Mouse (Mus musculus): Measurements from ENCODE around the gene Ankrd17. TPM values are rescaled to one million over a fixed set of nuclear protein-coding genes. Genes with fewer than 3 reads are reported as not detected.
"Not testable (repeated sequence)": the region's sequence is repeated elsewhere in the genome, so short reads cannot be mapped to it uniquely, and the experiment has no call there.

The Ankrd17 gene
- polyA plus RNA-seq, 1 experiment from 2014 or later = 23.1 TPM

DNA sequence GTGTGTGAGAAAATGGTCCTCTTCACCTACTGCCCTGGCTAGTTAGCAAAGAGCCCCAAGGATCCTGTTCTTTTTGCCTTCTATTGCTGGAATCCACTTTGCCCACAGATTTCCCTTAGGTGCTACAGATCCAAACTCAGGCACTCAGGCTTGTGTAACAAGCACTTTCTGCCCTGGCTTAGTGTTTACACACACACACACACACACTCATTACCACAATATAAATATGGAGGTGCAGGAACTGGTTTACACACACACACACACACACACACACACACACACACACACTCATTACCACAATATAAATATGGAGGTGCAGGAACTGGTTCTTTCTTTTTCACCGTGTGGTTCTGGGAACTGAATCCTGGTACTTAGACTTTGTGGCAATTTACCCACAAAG is 35.3 kb downstream of the Ankrd17 start:
- Histone ChIP-seq H3K9me3 (no peaks in the 10 kb centered on the region), H3K9ac (no peak overlapping the region), H3K4me1 (no peaks in the 10 kb centered on the region), H3K4me2 (no peak overlapping the region), H3K27ac (no peak overlapping the region), H3K36me3 (no peaks in the 10 kb centered on the region), H3K4me3 (no peak overlapping the region), H3K27me3 (no peaks in the 10 kb centered on the region)
- ATAC-seq (ENCODE audit: insufficient number of reproducible peaks, low FRiP score, low TSS enrichment, low read depth) = no peak
- WGBS = 72% methylated on average over 1 of the region's 1 CpGs

DNA sequence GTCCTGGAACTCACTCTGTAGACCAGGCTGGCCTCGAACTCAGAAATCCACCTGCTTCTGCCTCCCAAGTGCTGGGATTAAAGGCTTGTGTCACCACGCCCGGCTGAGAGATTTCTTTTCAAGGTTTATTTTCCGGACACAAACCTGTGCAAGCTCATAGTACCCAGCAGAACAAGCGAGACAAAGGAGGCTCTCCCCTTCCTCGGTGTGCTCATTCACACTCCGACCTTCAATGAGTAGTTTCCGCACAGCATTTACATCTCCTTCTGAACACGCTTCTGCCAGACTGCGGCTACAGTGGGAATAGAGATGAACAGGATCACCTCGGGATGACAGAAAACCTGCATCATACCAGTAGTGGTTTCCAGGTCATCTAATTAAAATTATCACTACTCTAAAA is 68.0 kb downstream of the Ankrd17 start:
- 96% methylated on average over 11 of the region's 11 CpGs for WGBS

DNA sequence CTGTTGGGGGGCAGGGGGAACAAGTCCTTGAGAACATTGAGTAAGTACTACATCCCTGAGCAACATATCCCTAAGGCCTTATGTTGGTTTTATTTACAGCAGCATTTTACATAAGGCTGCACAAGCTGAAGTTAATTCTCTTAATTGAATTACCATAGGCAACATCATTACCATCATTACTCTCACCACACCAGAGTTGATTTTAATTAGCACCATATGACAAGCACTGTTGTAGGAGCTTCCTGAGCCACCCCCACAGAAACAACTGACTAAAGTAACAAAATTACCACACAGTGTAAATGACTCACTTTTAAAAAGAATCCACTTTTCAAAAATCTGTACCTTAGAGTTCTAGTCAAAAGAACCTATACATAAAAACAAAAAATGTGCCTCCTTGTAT is 76.5 kb downstream of the Ankrd17 start:
- Histone ChIP-seq H3K4me3 (no peak overlapping the region), H3K9me3 (no peaks in the 10 kb centered on the region), H3K4me2 (no peak overlapping the region), H3K27me3 (no peaks in the 10 kb centered on the region), H3K36me3 (peaks cover 60% of the 10 kb centered on the region), H3K9ac (no peak overlapping the region), H3K27ac (no peak overlapping the region), H3K4me1 (no peaks in the 10 kb centered on the region)
- no peak for ATAC-seq (ENCODE audit: insufficient number of reproducible peaks, low FRiP score, low TSS enrichment, low read depth)

More for the DNA sequence above, 68.0 kb downstream of the Ankrd17 start:
- Histone ChIP-seq H3K36me3 (peaks cover 22% of the 10 kb centered on the region), H3K9me3 (no peaks in the 10 kb centered on the region), H3K4me2 (no peak overlapping the region), H3K27me3 (no peaks in the 10 kb centered on the region), H3K4me3 (no peak overlapping the region), H3K9ac (no peak overlapping the region), H3K4me1 (no peaks in the 10 kb centered on the region), H3K27ac (no peak overlapping the region)
- no peak for ATAC-seq (ENCODE audit: insufficient number of reproducible peaks, low FRiP score, low TSS enrichment, low read depth)

DNA sequence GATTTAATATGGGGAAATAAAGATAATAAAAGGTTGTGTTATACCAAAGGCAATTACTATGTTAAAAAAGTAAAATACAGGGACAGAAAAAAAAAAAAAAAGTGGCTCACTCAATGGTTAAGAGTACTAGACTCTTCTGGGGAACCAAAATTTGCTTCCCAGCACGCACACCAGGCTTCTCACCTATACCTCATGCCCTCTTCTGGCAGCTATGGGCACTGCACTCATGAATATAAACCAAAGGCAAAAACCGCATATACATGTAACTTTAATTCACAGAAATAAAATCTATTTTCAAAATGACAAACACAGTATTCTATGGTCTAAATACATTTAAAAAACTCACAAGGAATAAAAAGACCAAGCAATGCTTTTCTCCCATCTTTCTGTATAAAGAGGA is 79.8 kb downstream of the Ankrd17 start:
- Histone ChIP-seq H3K4me1 (no peaks in the 10 kb centered on the region), H3K9ac (no peak overlapping the region), H3K4me3 (no peak overlapping the region), H3K27me3 (no peaks in the 10 kb centered on the region), H3K4me2 (no peak overlapping the region), H3K27ac (no peak overlapping the region), H3K9me3 (no peaks in the 10 kb centered on the region), H3K36me3 (peaks cover 60% of the 10 kb centered on the region)
- WGBS = 70% methylated on average over 2 of the region's 2 CpGs
- ATAC-seq (ENCODE audit: insufficient number of reproducible peaks, low FRiP score, low TSS enrichment, low read depth) = no peak

DNA sequence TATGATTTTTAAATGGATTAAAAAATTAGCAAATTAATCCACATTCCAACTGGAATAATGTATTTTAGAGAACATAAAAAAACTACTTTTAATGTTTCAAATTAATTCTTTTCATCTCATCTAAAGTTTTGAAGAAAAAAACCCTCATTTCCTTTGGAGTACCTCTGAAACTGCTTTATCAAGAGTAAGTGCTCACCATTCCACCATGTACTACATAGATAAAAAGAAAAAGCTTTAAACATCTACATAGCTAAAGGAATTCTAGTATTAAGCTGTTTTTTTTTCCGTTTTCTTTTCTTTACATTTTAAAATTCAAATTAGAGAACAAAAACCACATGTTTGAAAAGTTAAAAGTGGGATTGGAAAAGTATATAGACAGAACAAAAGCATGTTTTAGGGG is 86.3 kb downstream of the Ankrd17 start:
- H3K36me3 ChIP-seq = peaks cover 42% of the 10 kb centered on the region
- no peaks in the 10 kb centered on the region for H3K27me3 ChIP-seq
- H3K4me3 ChIP-seq = no peak overlapping the region
- H3K4me2 ChIP-seq = no peak overlapping the region
- H3K4me1 ChIP-seq = no peaks in the 10 kb centered on the region
- no peak for ATAC-seq (ENCODE audit: insufficient number of reproducible peaks, low FRiP score, low TSS enrichment, low read depth)
- no peak overlapping the region for H3K27ac ChIP-seq
- no peak overlapping the region for H3K9ac ChIP-seq
- 87% methylated on average over 1 of the region's 1 CpGs for WGBS
- no peaks in the 10 kb centered on the region for H3K9me3 ChIP-seq

DNA sequence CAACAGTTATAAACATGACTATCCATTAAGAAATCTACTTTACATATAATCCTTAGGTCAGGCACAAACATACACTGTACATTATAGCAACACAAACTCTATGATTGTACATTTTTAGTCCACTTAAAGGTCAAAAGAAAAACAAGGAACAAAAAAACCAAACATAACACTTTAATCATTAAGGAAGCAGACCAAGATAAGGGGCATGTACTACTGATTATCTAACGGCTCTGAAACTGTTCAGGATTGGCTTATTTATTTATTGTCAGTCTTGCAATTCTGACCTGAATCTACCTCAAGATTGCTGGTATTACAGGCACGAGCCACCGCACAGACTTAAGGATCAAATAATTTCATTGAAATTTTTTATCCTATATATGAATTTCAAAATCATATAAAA is 87.0 kb downstream of the Ankrd17 start:
- no peak for ATAC-seq (ENCODE audit: insufficient number of reproducible peaks, low FRiP score, low TSS enrichment, low read depth)
- WGBS = 85% methylated on average over 3 of the region's 3 CpGs
- Histone ChIP-seq H3K4me3 (no peak overlapping the region), H3K36me3 (peaks cover 46% of the 10 kb centered on the region), H3K27ac (no peak overlapping the region), H3K9me3 (no peaks in the 10 kb centered on the region), H3K4me1 (no peaks in the 10 kb centered on the region), H3K9ac (no peak overlapping the region), H3K4me2 (no peak overlapping the region), H3K27me3 (no peaks in the 10 kb centered on the region)

DNA sequence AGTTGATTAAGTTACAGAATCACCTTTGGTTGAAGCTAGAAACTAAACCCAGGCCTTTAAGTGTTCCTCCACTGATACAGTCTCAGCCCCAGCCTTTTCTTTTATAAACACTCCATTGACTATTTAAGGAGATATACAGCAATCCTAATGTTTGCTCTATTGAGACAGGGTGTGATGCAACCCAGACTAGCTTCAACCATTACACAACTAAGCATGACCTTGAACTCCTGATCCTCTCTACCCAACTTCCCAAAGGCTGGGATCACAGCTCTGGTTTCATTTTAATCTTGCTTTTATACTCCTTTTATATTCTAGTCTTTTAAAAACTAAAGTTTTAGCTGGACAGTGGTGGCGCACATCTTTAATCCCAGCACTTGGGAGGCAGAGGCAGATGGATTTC is 88.9 kb downstream of the Ankrd17 start:
- no peak overlapping the region for H3K4me3 ChIP-seq
- H3K27me3 ChIP-seq = no peaks in the 10 kb centered on the region
- no peaks in the 10 kb centered on the region for H3K9me3 ChIP-seq
- no peak overlapping the region for H3K4me2 ChIP-seq
- H3K27ac ChIP-seq = no peak overlapping the region
- no peak overlapping the region for H3K9ac ChIP-seq
- ATAC-seq (ENCODE audit: insufficient number of reproducible peaks, low FRiP score, low TSS enrichment, low read depth) = no peak
- 92% methylated on average over 1 of the region's 1 CpGs for WGBS
- H3K4me1 ChIP-seq = no peaks in the 10 kb centered on the region
- H3K36me3 ChIP-seq = peaks cover 35% of the 10 kb centered on the region

DNA sequence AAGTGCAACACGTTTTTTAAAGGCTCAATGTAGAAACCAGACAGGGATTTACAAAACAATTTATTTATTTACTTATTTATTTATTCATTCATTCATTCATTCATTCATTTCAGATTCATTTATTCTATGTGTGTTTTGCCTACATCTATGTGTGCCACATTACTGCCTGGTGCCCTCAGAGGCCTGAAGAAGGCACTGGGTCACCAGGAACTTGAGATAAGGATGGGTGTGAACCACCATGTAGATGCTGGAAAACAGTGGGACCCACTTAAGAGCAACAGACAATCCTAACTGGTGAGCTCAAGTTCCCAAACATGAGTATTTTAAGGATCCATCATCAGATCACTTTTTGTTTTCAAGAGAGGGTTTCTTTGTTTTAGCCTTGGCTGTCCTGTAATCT is 91.6 kb downstream of the Ankrd17 start:
- ATAC-seq (ENCODE audit: insufficient number of reproducible peaks, low FRiP score, low TSS enrichment, low read depth) = no peak
- Histone ChIP-seq H3K9me3 (no peaks in the 10 kb centered on the region), H3K36me3 (peaks cover 46% of the 10 kb centered on the region), H3K27ac (no peak overlapping the region), H3K27me3 (no peaks in the 10 kb centered on the region), H3K4me3 (no peak overlapping the region), H3K9ac (no peak overlapping the region), H3K4me1 (no peaks in the 10 kb centered on the region), H3K4me2 (no peak overlapping the region)
- WGBS = 86% methylated on average over 1 of the region's 1 CpGs

DNA sequence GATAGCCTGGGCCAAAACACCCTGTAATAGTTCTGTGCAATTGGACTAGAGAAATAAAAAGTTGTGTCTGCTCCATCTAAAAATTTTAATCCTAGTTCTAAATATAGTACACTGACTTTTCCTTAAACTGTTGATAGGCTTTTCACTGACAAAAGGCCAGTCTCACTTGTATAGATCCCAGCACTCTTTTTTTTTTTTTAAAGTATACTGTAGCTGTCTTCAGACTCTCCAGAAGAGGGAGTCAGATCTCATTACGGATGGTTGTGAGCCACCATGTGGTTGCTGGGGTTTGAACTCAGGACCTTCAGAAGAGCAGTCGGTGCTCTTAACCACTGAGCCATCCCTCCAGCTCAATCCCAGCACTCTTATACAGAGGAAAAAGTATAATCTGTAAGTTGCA is 104.1 kb downstream of the Ankrd17 start:
- not testable (repeated sequence) for H3K9ac ChIP-seq; H3K27me3 ChIP-seq; ATAC-seq (ENCODE audit: insufficient number of reproducible peaks, low FRiP score, low TSS enrichment, low read depth); H3K4me3 ChIP-seq; H3K4me1 ChIP-seq; H3K9me3 ChIP-seq; H3K4me2 ChIP-seq; H3K27ac ChIP-seq
- 78% methylated on average over 2 of the region's 2 CpGs for WGBS
- peaks cover 67% of the 10 kb centered on the region for H3K36me3 ChIP-seq

DNA sequence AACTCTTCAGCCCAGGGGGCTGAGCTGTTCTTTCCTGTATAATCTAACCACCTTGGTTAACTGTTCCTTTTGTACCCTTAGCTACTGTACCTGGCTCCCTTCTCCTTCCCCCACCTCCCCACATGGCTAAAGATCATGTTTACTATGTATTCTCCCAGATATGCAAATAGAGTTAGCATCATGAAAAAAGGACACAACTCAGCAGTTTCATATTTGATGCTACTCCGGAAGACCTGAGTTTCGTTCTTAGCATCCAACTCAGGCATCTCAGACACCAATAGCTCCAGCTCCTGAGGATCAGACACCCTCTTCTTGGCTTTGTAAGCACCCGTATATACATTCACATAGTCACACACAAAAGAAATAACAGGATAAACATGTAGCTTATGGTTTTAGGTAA is 109.4 kb downstream of the Ankrd17 start:
- Histone ChIP-seq H3K4me3 (no peak overlapping the region), H3K27ac (no peak overlapping the region), H3K27me3 (no peaks in the 10 kb centered on the region), H3K9me3 (no peaks in the 10 kb centered on the region), H3K4me2 (no peak overlapping the region), H3K4me1 (no peaks in the 10 kb centered on the region), H3K36me3 (peaks cover 83% of the 10 kb centered on the region), H3K9ac (no peak overlapping the region)
- WGBS = 95% methylated on average over 3 of the region's 3 CpGs
- ATAC-seq (ENCODE audit: insufficient number of reproducible peaks, low FRiP score, low TSS enrichment, low read depth) = no peak

DNA sequence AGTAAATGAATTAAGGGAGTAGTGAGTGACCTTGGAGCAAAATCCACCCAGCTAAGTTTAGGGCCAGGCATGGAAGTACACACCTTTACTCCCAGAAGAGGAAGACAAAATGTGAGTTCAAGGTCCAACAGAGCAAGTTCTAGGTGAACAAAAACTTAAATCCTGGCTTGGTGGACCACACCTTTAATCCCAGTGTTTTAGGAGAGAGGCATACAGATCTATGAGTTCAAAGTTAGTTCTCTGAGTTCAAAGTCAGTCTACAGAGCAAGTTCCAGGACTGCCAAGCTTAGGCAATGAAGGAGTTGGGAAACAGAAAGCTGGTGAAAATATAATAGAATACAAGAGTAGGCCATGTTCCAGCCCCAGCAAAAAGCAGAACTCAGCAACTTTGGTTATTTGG is 118.9 kb downstream of the Ankrd17 start:
- Histone ChIP-seq H3K4me2 (no peak overlapping the region), H3K4me1 (no peaks in the 10 kb centered on the region), H3K36me3 (peaks cover 73% of the 10 kb centered on the region), H3K9me3 (no peaks in the 10 kb centered on the region), H3K9ac (no peak overlapping the region), H3K4me3 (no peak overlapping the region), H3K27ac (no peak overlapping the region), H3K27me3 (no peaks in the 10 kb centered on the region)
- no peak for ATAC-seq (ENCODE audit: insufficient number of reproducible peaks, low FRiP score, low TSS enrichment, low read depth)

DNA sequence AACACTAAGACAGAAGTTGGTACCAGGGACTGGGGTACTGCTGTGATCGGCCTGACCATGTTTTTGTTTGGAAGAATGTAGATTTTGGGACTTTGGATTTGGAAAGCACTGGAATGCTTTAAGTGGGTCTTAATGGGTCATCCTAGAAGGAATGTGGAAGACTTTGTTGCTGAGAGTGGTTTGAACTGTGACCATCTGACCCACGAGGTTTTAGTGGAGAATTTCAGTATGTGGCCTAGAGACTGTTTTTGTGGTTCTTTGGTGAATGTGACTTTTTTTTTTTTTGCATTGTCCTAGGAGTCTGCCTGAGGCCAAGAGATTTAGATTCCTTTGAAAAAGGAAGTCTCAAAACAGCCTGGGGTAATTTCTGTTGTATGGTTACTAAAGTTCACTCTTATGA is 119.4 kb downstream of the Ankrd17 start:
- Histone ChIP-seq H3K4me2 (no peak overlapping the region), H3K36me3 (peaks cover 72% of the 10 kb centered on the region)

DNA sequence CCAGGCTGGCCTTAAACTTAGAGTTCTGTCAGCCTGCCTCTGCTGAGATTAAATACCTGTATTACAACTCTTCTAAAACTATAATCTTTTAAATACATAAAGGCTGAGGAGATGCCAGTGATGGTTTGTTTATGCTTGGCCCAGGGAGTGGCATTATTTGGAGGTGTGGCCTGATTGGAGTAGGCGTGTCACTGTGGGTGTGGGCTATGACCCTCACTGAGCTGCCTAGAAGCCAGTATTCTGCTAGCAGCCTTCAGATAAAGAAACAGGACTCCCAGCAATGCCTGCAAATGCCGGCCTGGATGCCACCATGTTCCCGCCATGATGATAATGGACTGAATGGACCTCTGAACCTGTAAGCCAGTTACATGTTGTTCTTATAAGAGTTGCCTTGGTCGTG is 119.8 kb downstream of the Ankrd17 start:
- 84% methylated on average over 4 of the region's 4 CpGs for WGBS
- Histone ChIP-seq H3K9ac (no peak overlapping the region), H3K27me3 (no peaks in the 10 kb centered on the region), H3K27ac (no peak overlapping the region), H3K4me1 (no peaks in the 10 kb centered on the region), H3K4me3 (no peak overlapping the region), H3K36me3 (peaks cover 70% of the 10 kb centered on the region), H3K4me2 (no peak overlapping the region), H3K9me3 (no peaks in the 10 kb centered on the region)
- no peak for ATAC-seq (ENCODE audit: insufficient number of reproducible peaks, low FRiP score, low TSS enrichment, low read depth)

More for the DNA sequence above, 119.4 kb downstream of the Ankrd17 start:
- H3K9me3 ChIP-seq = no peaks in the 10 kb centered on the region
- H3K27me3 ChIP-seq = no peaks in the 10 kb centered on the region
- no peaks in the 10 kb centered on the region for H3K4me1 ChIP-seq
- no peak overlapping the region for H3K27ac ChIP-seq
- no peak overlapping the region for H3K9ac ChIP-seq
- no peak overlapping the region for H3K4me3 ChIP-seq
- no peak for ATAC-seq (ENCODE audit: insufficient number of reproducible peaks, low FRiP score, low TSS enrichment, low read depth)
- WGBS = 91% methylated on average over 2 of the region's 2 CpGs

All from limb, embryonic 15.5 days (tissue).